Mouse (Mus musculus) megakaryocyte, embryonic 14.5 days (primary cell): Measurements from ENCODE around the gene Nr6a1.

ENCODE experiments used
- FLI1 ChIP-seq: IDR thresholded peaks from 2 replicates; pipeline ENCODE4 v1.6.1; 2012; ENCODE audit warnings: low read length, inconsistent platforms, mixed read lengths
- GATA1 ChIP-seq: IDR thresholded peaks from 3 replicates; pipeline ENCODE4 v1.6.1; 2012; ENCODE audit warnings: mixed read lengths, low read length, inconsistent platforms, borderline replicate concordance

DNA sequence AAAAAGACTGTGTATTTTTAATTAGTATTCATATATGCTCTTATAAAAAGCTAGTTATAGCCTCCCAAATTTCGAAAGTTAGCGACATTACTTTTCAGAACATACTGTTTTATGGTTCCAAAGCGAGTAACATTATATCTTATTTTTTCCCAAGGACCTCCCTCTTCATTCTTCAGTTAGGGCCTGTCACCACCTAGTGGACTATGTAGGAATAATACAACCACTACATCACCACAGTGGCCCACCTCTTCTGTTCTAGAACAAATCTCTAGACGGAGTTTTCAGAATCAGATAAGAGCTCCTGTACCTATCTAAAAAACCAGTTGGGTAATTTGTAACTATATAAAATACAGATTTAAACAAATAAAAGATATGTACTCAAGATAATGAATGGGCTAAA lies 63.5 kb downstream of the Nr6a1 start:
- no peak for TF ChIP-seq GATA1
- no peak for TF ChIP-seq FLI1
